Mouse (Mus musculus): ENCODE results near the gene Celsr1. TPM values are rescaled to one million over a fixed set of nuclear protein-coding genes. Genes with fewer than 3 reads are reported as not detected.
"Not testable (repeated sequence)": the region's sequence is repeated elsewhere in the genome, so short reads cannot be mapped to it uniquely, and the experiment has no call there.

The Celsr1 gene
- total RNA-seq, 2 experiments from 2014 or later = 5.0 to 5.2 TPM

GRCm38 (mm10) chr15:85900801-85901200 lies 132.8 kb downstream of the Celsr1 start:
- DNase-seq = no peak
- intact Hi-C loops (cut with DNase I) = no loop called here

DNA sequence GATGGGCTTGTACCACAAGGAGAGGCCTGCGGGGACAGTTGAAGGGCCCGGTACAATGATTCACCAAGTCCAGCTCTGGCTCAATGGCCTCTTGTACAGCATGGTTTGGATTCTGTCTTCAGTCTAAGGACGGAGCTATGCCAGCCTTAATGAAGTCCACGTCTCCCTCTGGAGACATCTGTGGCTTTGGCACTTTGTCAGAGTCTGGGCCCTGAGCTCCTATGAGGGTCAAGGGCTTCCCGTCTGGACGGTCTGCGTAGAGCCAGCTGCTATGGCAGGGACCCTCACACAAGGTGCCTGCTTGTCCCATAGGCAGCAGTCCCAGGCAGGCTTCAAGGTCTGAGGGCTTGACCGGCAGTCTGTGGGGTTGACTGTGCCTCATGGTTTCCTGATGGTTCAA lies 133.3 kb downstream of the Celsr1 start:
- intact Hi-C loops (cut with DNase I) = no loop called here
- peak; percentile 65 for DNase-seq

DNA sequence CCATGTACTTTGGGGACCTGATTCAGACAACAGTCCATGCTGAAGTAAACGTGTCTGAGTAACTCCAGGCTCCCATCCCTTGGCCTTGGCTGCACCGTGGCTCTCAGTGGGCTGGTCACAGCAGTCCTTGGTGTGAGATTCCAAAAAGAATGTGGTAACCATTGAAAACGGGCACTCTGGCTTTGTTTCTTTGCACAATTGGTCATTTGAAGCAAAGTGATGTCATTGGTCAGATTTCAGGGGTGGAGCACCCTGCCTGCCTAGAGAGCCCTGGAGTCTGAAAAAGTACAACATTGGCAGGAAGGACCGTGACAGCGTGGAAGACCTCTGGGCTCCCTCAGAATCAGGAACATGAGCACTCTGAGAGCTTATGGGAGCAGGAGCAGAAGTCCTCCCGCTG lies 134.2 kb downstream of the Celsr1 start:
- intact Hi-C loops (cut with DNase I) = loop anchor here (5.0 kb wide), 2 partner anchors 138 to 238 kb away; no protein-coding TSS in a partner anchor
- no peak for DNase-seq

GRCm38 (mm10) chr15:85897113-85897512 lies 136.5 kb downstream of the Celsr1 start:
- intact Hi-C loops (cut with DNase I) = loop anchor here (5.0 kb wide), 2 partner anchors 140 to 240 kb away; no protein-coding TSS in a partner anchor
- peak; percentile 54 for DNase-seq

DNA sequence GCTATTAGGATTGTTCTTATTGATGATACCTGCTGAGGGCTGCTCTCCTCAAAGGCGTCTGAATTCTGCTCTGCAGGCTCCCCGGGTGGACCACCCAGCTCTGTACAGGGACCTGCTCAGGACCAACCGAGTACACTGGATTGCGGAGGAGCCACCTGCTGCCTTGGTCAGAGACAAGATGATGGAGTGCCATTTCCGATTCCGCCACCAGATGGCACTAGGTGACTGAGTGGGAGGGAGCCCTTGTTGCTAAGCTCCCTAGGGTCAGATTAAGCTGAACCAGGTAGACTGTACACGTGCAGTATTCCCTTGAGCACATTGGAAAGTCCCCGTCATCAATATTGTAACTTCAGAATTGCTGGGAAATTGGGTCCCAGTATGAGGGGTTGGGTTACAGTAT lies 137.3 kb downstream of the Celsr1 start:
- DNase-seq = peak; percentile 89
- intact Hi-C loops (cut with DNase I) = loop anchor here (5.0 kb wide), 2 partner anchors 141 to 241 kb away; no protein-coding TSS in a partner anchor

DNA sequence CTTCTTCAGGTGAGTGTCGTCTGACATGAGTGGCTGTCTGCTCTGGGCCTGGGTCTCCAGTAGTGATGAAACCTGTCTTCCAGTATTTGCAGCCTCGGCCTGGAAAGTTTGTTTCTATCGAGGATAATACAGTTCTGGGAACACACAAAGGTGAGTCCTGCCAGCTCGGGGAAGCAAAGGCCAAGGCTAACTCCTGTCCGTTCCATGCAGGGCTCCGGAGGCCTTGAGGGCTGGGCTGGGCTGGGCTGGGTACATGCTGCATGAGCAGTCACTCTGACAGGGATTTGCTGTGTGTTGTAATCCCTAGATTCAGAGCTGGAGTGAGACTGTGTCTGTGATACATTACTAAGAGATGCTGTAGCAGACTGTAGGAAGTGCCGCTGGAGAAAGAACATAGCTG lies 139.7 kb downstream of the Celsr1 start:
- intact Hi-C loops (cut with DNase I) = no loop called here
- no peak for DNase-seq

DNA sequence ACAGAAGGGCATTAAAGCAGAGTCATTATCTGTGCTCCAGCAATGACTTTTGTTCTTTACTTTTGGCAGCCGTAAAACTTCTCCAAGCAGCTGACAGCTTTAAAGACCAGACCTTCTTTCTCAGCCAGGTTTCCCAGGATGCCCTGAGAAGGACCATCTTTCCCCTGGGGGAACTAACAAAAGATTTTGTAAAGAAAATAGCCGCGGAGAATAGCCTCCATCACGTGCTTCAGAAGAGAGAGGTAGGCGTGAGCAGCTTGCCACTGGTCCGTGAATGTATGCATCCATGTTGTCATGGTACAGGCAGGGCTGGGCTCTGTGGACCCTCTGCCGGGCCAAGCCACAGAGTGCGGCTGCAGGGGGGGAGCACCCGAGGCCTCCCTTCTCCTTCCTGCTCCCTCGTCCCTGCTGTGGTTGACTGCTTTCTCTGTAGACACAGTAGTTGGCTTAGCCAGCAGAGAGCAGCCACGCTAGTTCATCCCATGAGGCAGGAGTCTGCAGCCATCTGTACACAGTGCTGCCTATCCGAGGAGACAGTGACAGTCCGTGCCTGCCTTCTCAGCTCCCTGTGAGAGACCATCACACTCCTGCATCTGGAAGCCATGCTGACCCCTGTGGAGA lies 141.0 kb downstream of the Celsr1 start:
- intact Hi-C loops (cut with DNase I) = no loop called here
- peak; percentile 63 for DNase-seq

DNA sequence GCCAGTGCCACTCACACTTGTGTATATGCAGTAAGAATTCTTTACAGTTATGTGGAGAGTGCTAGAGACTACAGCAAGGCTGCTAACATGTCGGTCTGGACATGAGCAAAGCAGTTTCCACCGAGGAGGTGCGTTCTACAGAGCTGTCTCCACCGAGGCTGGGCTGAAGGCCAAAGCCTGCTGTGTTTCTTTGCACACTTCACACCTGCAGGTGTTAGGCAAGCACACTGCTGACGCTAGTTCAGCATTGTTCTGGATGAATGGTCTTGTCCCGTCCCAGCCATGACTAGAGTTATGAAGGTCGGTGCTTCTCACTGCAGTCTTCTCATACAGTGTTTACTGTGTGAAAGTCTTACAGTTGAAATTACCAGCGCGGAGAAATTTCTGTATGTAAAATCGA lies 141.6 kb downstream of the Celsr1 start:
- intact Hi-C loops (cut with DNase I) = no loop called here
- DNase-seq = peak; percentile 72

DNA sequence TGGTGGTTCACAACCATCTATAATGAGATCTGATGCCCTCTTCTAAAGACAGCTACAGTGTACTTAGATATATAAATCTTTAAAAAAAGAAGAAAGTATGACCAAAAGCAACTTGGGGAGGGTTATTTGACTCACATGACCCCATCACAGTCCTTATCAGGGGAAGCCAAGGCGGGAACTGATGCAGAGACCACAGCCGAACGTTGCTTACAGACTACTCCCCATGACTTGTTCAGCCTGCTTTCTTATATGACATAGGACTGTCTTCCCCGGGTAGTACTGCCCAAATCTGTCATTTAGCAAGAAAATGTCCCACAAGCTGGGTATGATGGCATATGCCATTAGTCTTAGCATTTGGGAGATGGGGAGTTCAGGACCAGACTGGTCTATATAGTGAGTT lies 144.3 kb downstream of the Celsr1 start:
- no peak for DNase-seq
- intact Hi-C loops (cut with DNase I) = no loop called here

DNA sequence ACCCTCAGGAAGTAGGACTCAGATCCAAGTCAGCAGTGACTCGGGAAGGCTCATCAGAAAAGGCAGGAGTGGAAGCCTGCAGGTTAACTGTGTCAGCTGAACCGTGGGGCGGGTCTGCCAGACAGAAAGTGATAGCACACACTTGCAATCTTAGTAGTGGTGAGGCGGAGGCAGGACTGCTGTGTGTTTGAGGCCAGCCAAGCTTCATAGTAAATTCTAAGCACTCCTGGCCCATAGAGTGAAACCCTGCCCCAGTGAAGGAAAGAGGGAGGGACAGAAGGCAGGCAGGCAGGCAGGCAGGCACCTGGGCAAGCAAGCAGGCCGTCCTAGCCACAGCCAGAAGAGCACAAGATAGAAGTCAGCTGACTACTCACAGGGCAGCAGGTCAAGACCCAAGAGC lies 148.0 kb downstream of the Celsr1 start:
- DNase-seq = no peak
- intact Hi-C loops (cut with DNase I) = no loop called here

DNA sequence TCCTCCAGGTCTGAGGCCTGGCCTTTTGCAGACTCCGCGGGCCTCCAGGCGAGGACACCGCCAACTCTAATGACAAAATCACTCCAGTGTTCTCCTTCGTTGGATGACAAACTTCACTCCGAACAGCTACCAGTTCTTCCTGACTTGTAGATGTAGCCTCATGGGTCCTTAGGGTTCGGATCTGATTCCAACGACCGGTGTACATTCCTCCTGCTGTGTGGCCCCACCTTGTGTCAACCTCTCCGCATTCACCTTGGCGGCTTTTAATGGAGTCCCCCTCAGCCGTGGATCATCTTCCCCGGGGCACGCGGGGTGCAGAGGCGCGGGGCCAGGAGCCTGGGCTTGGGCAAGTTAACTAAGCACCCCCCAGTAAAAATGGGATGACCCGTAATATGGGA lies 154.1 kb downstream of the Celsr1 start:
- intact Hi-C loops (cut with DNase I) = loop anchor here (5.0 to 10.0 kb wide), 2 partner anchors 162 to 275 kb away; no protein-coding TSS in a partner anchor
- DNase-seq = no peak

DNA sequence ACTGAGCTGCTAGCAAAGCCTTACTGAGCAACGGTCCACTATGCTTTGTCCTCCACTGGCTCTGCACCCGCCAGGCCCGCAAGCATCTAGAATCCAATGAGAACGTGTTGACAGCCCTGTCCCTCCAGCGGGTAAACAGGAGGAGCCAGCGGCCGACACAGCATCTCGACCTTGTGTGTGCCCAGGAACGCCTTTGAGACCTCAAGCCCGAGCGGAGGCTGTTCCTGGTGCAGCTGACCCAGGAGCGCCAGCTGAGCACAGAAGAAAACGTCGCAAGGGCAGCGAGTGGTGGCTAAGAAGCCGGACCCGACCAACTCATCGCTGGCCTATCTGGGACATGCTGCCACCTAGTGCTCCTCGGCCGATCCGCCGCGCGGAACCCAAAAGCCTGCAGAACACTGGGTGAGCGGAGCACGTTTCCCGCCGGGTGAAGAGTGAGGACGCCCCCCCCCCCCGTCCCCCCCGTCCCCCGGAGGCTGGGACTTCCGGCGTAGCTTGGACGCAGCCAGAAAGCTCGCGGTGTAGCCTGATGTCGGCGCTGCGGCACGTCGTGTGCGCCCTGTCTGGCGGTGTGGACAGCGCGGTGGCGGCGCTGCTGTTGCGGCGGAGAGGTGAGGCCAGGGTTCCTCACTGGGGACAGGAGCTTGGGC lies 154.6 kb downstream of the Celsr1 start, which contains the start of gene Trmu:
Gene Trmu (plus strand): TSS at position 465 of the 650 bp plus-strand sequence.
- DNase-seq = peak; percentile 94
- intact Hi-C loops (cut with DNase I) = loop anchor here (5.0 to 10.0 kb wide), 2 partner anchors 162 to 274 kb away; no protein-coding TSS in a partner anchor

DNA sequence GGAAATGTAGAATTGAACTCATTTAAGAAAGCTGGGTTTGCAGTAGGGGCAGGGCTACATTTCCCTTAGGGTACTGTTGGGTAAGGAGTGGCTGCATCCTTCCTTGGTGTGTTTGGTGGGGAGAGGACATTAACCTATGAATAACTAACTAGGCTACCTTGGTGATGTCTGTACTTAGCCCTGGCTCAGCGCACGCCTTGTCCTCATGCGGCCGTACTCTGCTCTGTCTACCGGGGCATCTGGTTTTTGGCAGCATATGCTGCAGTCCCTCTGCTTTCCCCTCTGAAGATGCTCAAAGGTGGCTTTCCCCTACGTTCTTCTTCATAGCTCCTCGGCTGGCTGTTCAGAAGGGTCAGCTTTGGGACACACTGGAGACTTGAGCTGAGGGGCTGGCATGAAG lies 156.2 kb downstream of the Celsr1 start:
- intact Hi-C loops (cut with DNase I) = loop anchor here (5.0 to 10.0 kb wide), 2 partner anchors 160 to 273 kb away; no protein-coding TSS in a partner anchor
- DNase-seq = no peak

GRCm38 (mm10) chr15:85867696-85868095 lies 165.9 kb downstream of the Celsr1 start:
- DNase-seq = peak; percentile 67
- intact Hi-C loops (cut with DNase I) = no loop called here

- intact Hi-C loops (cut with DNase I); DNase-seq: not testable (repeated sequence)
These were observed 167.7 kb downstream of the Celsr1 start for GRCm38 (mm10) chr15:85865913-85866312.

GRCm38 (mm10) chr15:85859490-85860031 lies 174.0 kb downstream of the Celsr1 start, which contains the start of gene Gtse1:
TSS of gene Gtse1 (plus strand) at chr15:85859745.
- peak; percentile 95 for DNase-seq
- intact Hi-C loops (cut with DNase I) = no loop called here

- intact Hi-C loops (cut with DNase I) = no loop called here
- DNase-seq = peak; percentile 18
These were observed 174.5 kb downstream of the Celsr1 start for GRCm38 (mm10) chr15:85858980-85859489.

DNA sequence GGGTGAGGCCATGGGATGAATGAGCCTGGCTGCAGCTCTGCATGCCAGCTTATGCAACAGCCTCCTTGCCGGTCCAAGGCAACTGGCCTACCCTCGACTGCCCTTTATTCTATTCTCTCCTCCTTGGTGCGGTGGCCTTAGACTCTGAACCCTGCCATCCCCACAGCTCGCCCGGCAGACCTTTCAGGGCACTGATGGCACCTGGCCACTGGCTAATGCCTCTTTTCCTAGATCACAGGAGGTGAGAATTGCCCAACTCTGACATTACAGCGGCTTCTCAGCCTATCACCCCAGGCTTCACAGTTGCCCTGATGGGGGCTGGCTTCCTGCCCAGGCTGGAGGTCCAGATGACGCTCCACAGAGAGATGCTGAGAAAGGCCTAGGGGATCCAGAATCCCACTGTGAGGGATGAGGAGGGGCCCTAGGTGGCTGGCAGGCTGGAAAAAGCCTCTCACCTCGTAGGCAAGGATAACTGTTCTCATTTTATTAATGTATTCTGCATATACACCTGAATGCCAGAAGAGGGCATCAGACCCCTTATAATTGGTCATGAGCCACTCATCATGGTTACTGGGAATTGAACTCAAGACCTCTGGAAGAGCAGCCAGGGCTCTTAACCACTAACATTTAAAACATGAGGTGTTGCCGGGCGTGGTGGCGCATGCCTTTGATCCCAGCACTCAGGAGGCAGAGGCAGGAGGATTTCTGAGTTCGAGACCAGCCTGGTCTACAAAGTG lies 181.8 kb downstream of the Celsr1 start:
- intact Hi-C loops (cut with DNase I) = no loop called here
- DNase-seq = peak; percentile 48

Measured in left cerebral cortex, postnatal 4 days (tissue).